In genomic region chr8:120412357-120412756, GRCm38 (mm10) we compare ENCODE assay signal across 19 mouse cellular contexts.
DNase-seq lines count a peak whose midpoint lies in the region; ATAC-seq and TF ChIP-seq lines count a peak whose summit lies in the region.
"Had no signal": no experiment of that assay in that cellular context is flagged by ENCODE, and none has a peak within 500 bp of the region (broad histone marks: within the 10 kb centered on the region; RNA-seq: fewer than 3 reads in every experiment).

No protein-coding gene starts in this region.

- no peak overlapping the region for H3K4me3 ChIP-seq in forebrain, embryonic 15.5 days
- no peak overlapping the region for H3K4me3 ChIP-seq in forebrain, postnatal 0 days (ENCODE audit: low read depth, low read length)
- H3K4me3 ChIP-seq in midbrain, embryonic 13.5 days (replicated peaks), result no peak overlapping the region
- no peak overlapping the region for H3K4me3 ChIP-seq in midbrain, embryonic 11.5 days (ENCODE audit: low read depth, low read length)
- no peak overlapping the region for H3K4me3 ChIP-seq in hindbrain, embryonic 16.5 days (ENCODE audit: low read length)
- H3K4me3 ChIP-seq in intestine, embryonic 15.5 days (replicated peaks), result no peak overlapping the region
- H3K4me3 ChIP-seq: left cerebral cortex, adult 2 months; limb, embryonic 10.5 days; megakaryocyte, embryonic 14.5 days; myocyte had no signal

- 80% methylated on average over 4 of the region's 4 CpGs for WGBS in forebrain, embryonic 15.5 days
- 87% methylated on average over 4 of the region's 4 CpGs for WGBS in forebrain, postnatal 0 days
- 88% methylated on average over 4 of the region's 4 CpGs for WGBS in midbrain, embryonic 13.5 days
- WGBS in midbrain, embryonic 11.5 days, result 89% methylated on average over 4 of the region's 4 CpGs
- 78% methylated on average over 4 of the region's 4 CpGs for WGBS in hindbrain, embryonic 16.5 days
- WGBS in intestine, embryonic 15.5 days, result 85% methylated on average over 4 of the region's 4 CpGs

- no peak overlapping the region for H3K4me2 ChIP-seq in forebrain, embryonic 15.5 days (replicated peaks)
- H3K4me2 ChIP-seq in forebrain, postnatal 0 days (ENCODE audit: low read depth), result no peak overlapping the region
- H3K4me2 ChIP-seq in midbrain, embryonic 13.5 days (replicated peaks), result no peak overlapping the region
- no peak overlapping the region for H3K4me2 ChIP-seq in midbrain, embryonic 11.5 days
- no peak overlapping the region for H3K4me2 ChIP-seq in hindbrain, embryonic 16.5 days (ENCODE audit: low read length)
- H3K4me2 ChIP-seq in intestine, embryonic 15.5 days (replicated peaks), result no peak overlapping the region
- H3K4me2 ChIP-seq: heart, embryonic 11.5 days had no signal

- no peaks in the 10 kb centered on the region for H3K9me3 ChIP-seq in forebrain, embryonic 15.5 days
- no peaks in the 10 kb centered on the region for H3K9me3 ChIP-seq in forebrain, postnatal 0 days (ENCODE audit: low read length)
- H3K9me3 ChIP-seq in midbrain, embryonic 13.5 days, result no peaks in the 10 kb centered on the region
- no peaks in the 10 kb centered on the region for H3K9me3 ChIP-seq in midbrain, embryonic 11.5 days (ENCODE audit: control insufficient read depth, low read length)
- no peaks in the 10 kb centered on the region for H3K9me3 ChIP-seq in hindbrain, embryonic 16.5 days (ENCODE audit: control insufficient read depth, low read length)
- no peaks in the 10 kb centered on the region for H3K9me3 ChIP-seq in intestine, embryonic 15.5 days
- H3K9me3 ChIP-seq: limb, embryonic 10.5 days; megakaryocyte, embryonic 14.5 days had no signal

- H3K27ac ChIP-seq in forebrain, embryonic 15.5 days (replicated peaks), result 0 out of 2 replicates have a peak overlapping the region, but pooled peaks have one; percentile 2
- no peak overlapping the region; the same call in 1 of the 2 replicates for H3K27ac ChIP-seq in forebrain, postnatal 0 days (ENCODE audit: low read depth, low read length)
- H3K27ac ChIP-seq in midbrain, embryonic 13.5 days, result 0 out of 2 replicates have a peak overlapping the region, but pooled peaks have one; percentile 68
- H3K27ac ChIP-seq in midbrain, embryonic 11.5 days (ENCODE audit: low read depth, low read length), result no peak overlapping the region
- no peak overlapping the region; the same call in 1 of the 2 replicates for H3K27ac ChIP-seq in hindbrain, embryonic 16.5 days (ENCODE audit: low read depth, low read length)
- H3K27ac ChIP-seq in intestine, embryonic 15.5 days, result no peak overlapping the region

- DNase-seq in forebrain, postnatal 0 days, result no peak
- DNase-seq in midbrain, embryonic 11.5 days (ENCODE audit: low spot score, missing footprints), result no peak
- no peak for DNase-seq in left cerebral cortex, adult 9 months (ENCODE audit: low spot score in 2 of 2)
- DNase-seq: adrenal gland, postnatal 25 days; cerebellum, adult 11-12 months; embryo, embryonic 11 days; heart, postnatal 36 days; kidney, adult 9 months; kidney, postnatal 25 days; lung, adult 18-20 months had no signal

- no peaks in the 10 kb centered on the region for H3K36me3 ChIP-seq in forebrain, embryonic 15.5 days
- H3K36me3 ChIP-seq in forebrain, postnatal 0 days (ENCODE audit: insufficient read depth), result no peaks in the 10 kb centered on the region
- H3K36me3 ChIP-seq in midbrain, embryonic 13.5 days, result no peaks in the 10 kb centered on the region
- H3K36me3 ChIP-seq in midbrain, embryonic 11.5 days (ENCODE audit: control insufficient read depth, insufficient read depth, low read length), result no peaks in the 10 kb centered on the region
- no peaks in the 10 kb centered on the region for H3K36me3 ChIP-seq in hindbrain, embryonic 16.5 days (ENCODE audit: control insufficient read depth, insufficient read depth, low read length)
- no peaks in the 10 kb centered on the region for H3K36me3 ChIP-seq in intestine, embryonic 15.5 days
- H3K36me3 ChIP-seq: limb, embryonic 10.5 days had no signal

- no peaks in the 10 kb centered on the region for H3K27me3 ChIP-seq in forebrain, embryonic 15.5 days
- no peaks in the 10 kb centered on the region for H3K27me3 ChIP-seq in forebrain, postnatal 0 days (ENCODE audit: insufficient read depth, low read length)
- H3K27me3 ChIP-seq in midbrain, embryonic 13.5 days, result peaks cover 17% of the 10 kb centered on the region; the same call in 1 of the 2 replicates
- H3K27me3 ChIP-seq in midbrain, embryonic 11.5 days (ENCODE audit: control insufficient read depth, insufficient read depth, low read length), result no peaks in the 10 kb centered on the region; the same call in none of the 2 replicates
- H3K27me3 ChIP-seq in hindbrain, embryonic 16.5 days (replicated peaks; ENCODE audit: control insufficient read depth, insufficient read depth, low read length), result no peaks in the 10 kb centered on the region
- H3K27me3 ChIP-seq in intestine, embryonic 15.5 days (replicated peaks), result no peaks in the 10 kb centered on the region

- H3K4me1 ChIP-seq in forebrain, embryonic 15.5 days, result peaks cover 97% of the 10 kb centered on the region
- H3K4me1 ChIP-seq in forebrain, postnatal 0 days (ENCODE audit: insufficient read depth), result peaks cover 41% of the 10 kb centered on the region
- H3K4me1 ChIP-seq in midbrain, embryonic 13.5 days (replicated peaks), result peaks cover 100% of the 10 kb centered on the region
- H3K4me1 ChIP-seq in midbrain, embryonic 11.5 days (ENCODE audit: control insufficient read depth, insufficient read depth, low read length), result peaks cover 78% of the 10 kb centered on the region
- H3K4me1 ChIP-seq in hindbrain, embryonic 16.5 days (ENCODE audit: control insufficient read depth, insufficient read depth, low read depth, low read length), result peaks cover 74% of the 10 kb centered on the region
- H3K4me1 ChIP-seq in intestine, embryonic 15.5 days (replicated peaks), result peaks cover 67% of the 10 kb centered on the region

- ATAC-seq in forebrain, embryonic 15.5 days (replicated peaks), result no peak
- ATAC-seq in forebrain, postnatal 0 days, result no peak
- ATAC-seq in midbrain, embryonic 13.5 days, result no peak
- no peak for ATAC-seq in midbrain, embryonic 11.5 days (ENCODE audit: low FRiP score)
- ATAC-seq in hindbrain, embryonic 16.5 days, result no peak
- ATAC-seq in intestine, embryonic 15.5 days, result no peak

- no peak for TF ChIP-seq CTCF in forebrain, postnatal 0 days (IDR thresholded peaks at IDR 0.05; ENCODE audit: low read depth)

- H3K9ac ChIP-seq in forebrain, embryonic 15.5 days (replicated peaks), result no peak overlapping the region
- H3K9ac ChIP-seq in forebrain, postnatal 0 days, result no peak overlapping the region
- no peak overlapping the region for H3K9ac ChIP-seq in midbrain, embryonic 13.5 days (replicated peaks)
- no peak overlapping the region; the same call in 1 of the 2 replicates for H3K9ac ChIP-seq in midbrain, embryonic 11.5 days (ENCODE audit: low read length)
- peak overlapping the region; percentile 33; the same call in 1 of the 2 replicates for H3K9ac ChIP-seq in hindbrain, embryonic 16.5 days (ENCODE audit: low read depth, low read length)
- H3K9ac ChIP-seq in intestine, embryonic 15.5 days, result no peak overlapping the region

Comparison
In these comparisons a context has a peak if more than half of its experiments do, and no peak if none do; other contexts are left out.
1. H3K27ac ChIP-seq: peak in forebrain, embryonic 15.5 days (single experiment) and midbrain, embryonic 13.5 days (single experiment); none in forebrain, postnatal 0 days (single experiment), midbrain, embryonic 11.5 days (single experiment), hindbrain, embryonic 16.5 days (single experiment) and intestine, embryonic 15.5 days (single experiment).